Mouse (Mus musculus) bone marrow, adult 2 months (tissue): ENCODE results near the gene Mrpl33.
A peak's percentile ranks its signal among the peaks of the same experiment; 100 is the strongest.
"Not testable (repeated sequence)": the region's sequence is repeated elsewhere in the genome, so short reads cannot be mapped to it uniquely, and the experiment has no call there.

ENCODE experiments used
- CTCF ChIP-seq: fragments of 200-500 bp; IDR thresholded peaks from 2 replicates; pipeline ENCODE4 v1.5.1; 2011; ENCODE audit warnings: low read length, control low read depth; ENCODE audit not compliant: control insufficient read depth, insufficient read depth
- POLR2A ChIP-seq: fragments of 200-500 bp; IDR thresholded peaks from 2 replicates; pipeline ENCODE4 v1.6.1; 2011; ENCODE audit warnings: low read depth, mild to moderate bottlenecking, control low read depth, low read length, borderline replicate concordance; ENCODE audit not compliant: control insufficient read depth

DNA sequence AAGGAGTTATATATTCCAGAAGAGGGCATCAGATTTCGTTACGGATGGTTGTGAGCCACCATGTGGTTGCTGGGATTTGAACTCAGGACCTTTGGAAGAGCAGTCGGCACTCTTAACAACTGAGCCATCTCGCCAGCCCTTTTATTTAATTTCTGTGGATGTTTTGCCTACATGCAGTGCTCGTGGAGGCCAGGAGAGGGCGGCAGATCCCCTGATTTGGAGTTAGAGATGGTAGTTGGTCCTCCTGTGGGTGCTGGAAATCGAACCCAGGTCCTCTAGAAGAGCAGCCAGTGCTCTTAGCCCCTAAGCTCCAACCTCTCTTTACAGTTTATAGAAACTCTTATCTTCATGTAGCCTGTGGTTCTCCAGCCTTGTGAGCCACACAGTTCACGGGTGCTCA lies 8.1 kb upstream of the Mrpl33 start:
- peak; percentile 30; the same call in 1 of the 2 replicates for TF ChIP-seq CTCF
- TF ChIP-seq POLR2A = not testable (repeated sequence)
